ENCODE assay signal across 7 mouse cellular contexts in the genomic region with DNA sequence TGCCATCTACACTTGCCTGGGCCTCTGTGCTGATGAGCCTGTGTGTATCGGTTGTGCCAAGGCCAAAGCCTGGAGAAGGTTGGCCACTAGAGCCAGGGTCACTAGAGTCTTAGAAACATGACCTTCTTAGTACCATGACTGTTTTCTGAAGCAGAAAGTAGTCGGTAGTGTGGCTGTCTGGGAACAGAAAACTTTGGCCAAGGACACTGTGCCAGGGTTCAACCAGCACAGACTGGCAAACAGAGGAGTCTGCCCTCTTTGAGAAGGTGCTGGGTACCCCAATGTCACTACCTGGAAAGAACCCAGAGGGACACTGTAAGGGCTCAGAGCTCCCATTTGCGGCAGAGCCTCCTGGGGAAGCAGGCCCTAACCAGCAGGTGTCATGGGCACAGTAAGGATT. TPM values are rescaled to one million over a fixed set of nuclear protein-coding genes. Genes with fewer than 3 reads are reported as not detected.
DNase-seq lines count a peak whose midpoint lies in the region; ATAC-seq lines count a peak whose summit lies in the region.

No protein-coding gene starts in this region.

- peak overlapping the region; percentile 77 for H3K4me2 ChIP-seq in heart, embryonic 14.5 days (ENCODE audit: low read length)
- H3K4me2 ChIP-seq in limb, embryonic 11.5 days (ENCODE audit: low read depth, severe bottlenecking) = peak overlapping the region; percentile 74; the same call in 1 of the 2 replicates

- peak overlapping the region in 1 of 2 experiments; percentile 34; a peak in 2 of 4 replicates for H3K4me3 ChIP-seq in heart, embryonic 14.5 days (ENCODE audit: control insufficient read depth in 1 of 2, insufficient read depth in 1 of 2, low read depth in 1 of 2, low read length in 2 of 2)
- H3K4me3 ChIP-seq in limb, embryonic 11.5 days (ENCODE audit: low read depth, low read length) = no peak overlapping the region

- WGBS in heart, embryonic 14.5 days = 67% methylated on average over 3 of the region's 3 CpGs
- WGBS in limb, embryonic 11.5 days = 52% methylated on average over 3 of the region's 3 CpGs

- no peak for ATAC-seq in heart, embryonic 14.5 days (ENCODE audit: insufficient number of reproducible peaks, insufficient read depth, low FRiP score, low read depth)
- ATAC-seq in limb, embryonic 11.5 days (ENCODE audit: insufficient number of reproducible peaks, low FRiP score, low TSS enrichment, low read depth) = no peak
- no peak for ATAC-seq in inflammation-experienced regulatory T-cells, adult 6 months

- H3K27ac ChIP-seq in heart, embryonic 14.5 days (replicated peaks in 1 of 2; ENCODE audit: control insufficient read depth in 1 of 2, insufficient read depth in 1 of 2, low read depth in 2 of 2, low read length in 2 of 2) = peak overlapping the region; percentile 50 to 86
- H3K27ac ChIP-seq in limb, embryonic 11.5 days (replicated peaks; ENCODE audit: low read depth, low read length) = no peak overlapping the region; the same call in 1 of the 2 replicates

- H3K9ac ChIP-seq in heart, embryonic 14.5 days (ENCODE audit: low read length) = peak overlapping the region; percentile 74
- peak overlapping the region; percentile 73 for H3K9ac ChIP-seq in limb, embryonic 11.5 days (ENCODE audit: low read length)

- peak; percentile 39 for DNase-seq in urinary bladder, adult 2 months (ENCODE audit: low spot score)
- no peak for DNase-seq in urinary bladder, postnatal 10 days (ENCODE audit: low spot score)
- DNase-seq in limb, embryonic 11.5 days (ENCODE audit: low spot score) = no peak
- DNase-seq in retina, embryonic 14.5 days (ENCODE audit: low spot score) = no peak
- DNase-seq in frontal cortex, postnatal 25 days (ENCODE audit: low spot score in 2 of 2) = no peak

- no peaks in the 10 kb centered on the region for H3K9me3 ChIP-seq in heart, embryonic 14.5 days (ENCODE audit: control insufficient read depth, low read length)
- H3K9me3 ChIP-seq in limb, embryonic 11.5 days (ENCODE audit: control insufficient read depth, low read length) = no peaks in the 10 kb centered on the region

- H3K27me3 ChIP-seq in heart, embryonic 14.5 days (ENCODE audit: control insufficient read depth, insufficient read depth, low read length) = no peaks in the 10 kb centered on the region; the same call in 1 of the 2 replicates
- no peaks in the 10 kb centered on the region for H3K27me3 ChIP-seq in limb, embryonic 11.5 days (ENCODE audit: control insufficient read depth, insufficient read depth, low read length)

- H3K36me3 ChIP-seq in heart, embryonic 14.5 days (ENCODE audit: control insufficient read depth, insufficient read depth, low read length) = no peaks in the 10 kb centered on the region
- H3K36me3 ChIP-seq in limb, embryonic 11.5 days (ENCODE audit: control insufficient read depth, insufficient read depth, low read length) = no peaks in the 10 kb centered on the region

- H3K4me1 ChIP-seq in heart, embryonic 14.5 days (ENCODE audit: control insufficient read depth in 2 of 2, insufficient read depth in 2 of 2, low read length in 2 of 2) = peaks cover 17 to 18% of the 10 kb centered on the region in 2 experiments
- peaks cover 25% of the 10 kb centered on the region for H3K4me1 ChIP-seq in limb, embryonic 11.5 days (ENCODE audit: control insufficient read depth, insufficient read depth, low read length)

RNA-seq across cellular contexts. Expression of a gene that starts 22.6 kb away (rescaled TPM):
- 2.1 and 3.0 TPM in 2 replicates for polyA plus RNA-seq in urinary bladder, adult 2 months (2012; rRNA removed)
- not detected in 2 replicates for polyA plus RNA-seq in heart, embryonic 14.5 days (2014; fragmentation: Nextera tagmentation; extraction: Ambion mirVana)
- polyA plus RNA-seq in limb, embryonic 11.5 days (2014; fragmentation: Nextera tagmentation; extraction: Ambion mirVana) = not detected in 2 replicates
- not detected for polyA plus RNA-seq in inflammation-experienced regulatory T-cells, adult 6 months (2017; shearing (Covaris generic))

RNA-seq across cellular contexts. Expression of a gene that starts 27.6 kb away (rescaled TPM):
- 382 and 417 TPM in 2 replicates for polyA plus RNA-seq in urinary bladder, adult 2 months (2012; rRNA removed)
- 8.6 and 11.9 TPM in 2 replicates for polyA plus RNA-seq in heart, embryonic 14.5 days (2014; fragmentation: Nextera tagmentation; extraction: Ambion mirVana)
- 21.3 and 22.7 TPM in 2 replicates for polyA plus RNA-seq in limb, embryonic 11.5 days (2014; fragmentation: Nextera tagmentation; extraction: Ambion mirVana)
- polyA plus RNA-seq in inflammation-experienced regulatory T-cells, adult 6 months (2017; shearing (Covaris generic)) = under 1 TPM in 1 of 3 experiments, not detected in 2; 0.23 TPM

RNA-seq across cellular contexts. Expression of a gene that starts 36.5 kb away (rescaled TPM):
- 1.5 and 1.9 TPM in 2 replicates for polyA plus RNA-seq in urinary bladder, adult 2 months (2012; rRNA removed)
- 0.51 and 0.63 TPM in 2 replicates for polyA plus RNA-seq in heart, embryonic 14.5 days (2014; fragmentation: Nextera tagmentation; extraction: Ambion mirVana)
- not detected in 2 replicates for polyA plus RNA-seq in limb, embryonic 11.5 days (2014; fragmentation: Nextera tagmentation; extraction: Ambion mirVana)
- not detected for polyA plus RNA-seq in inflammation-experienced regulatory T-cells, adult 6 months (2017; shearing (Covaris generic))

RNA-seq across cellular contexts. Expression of a gene that starts 51.3 kb away (rescaled TPM):
- polyA plus RNA-seq in urinary bladder, adult 2 months (2012; rRNA removed) = 642 and 655 TPM in 2 replicates
- polyA plus RNA-seq in heart, embryonic 14.5 days (2014; fragmentation: Nextera tagmentation; extraction: Ambion mirVana) = 15.4 and 20.6 TPM in 2 replicates
- 26.8 and 30.1 TPM in 2 replicates for polyA plus RNA-seq in limb, embryonic 11.5 days (2014; fragmentation: Nextera tagmentation; extraction: Ambion mirVana)
- 1 to 10 TPM in 2 of 3 experiments, under 1 TPM in 1; 0.41 to 1.2 (median 1.2) TPM for polyA plus RNA-seq in inflammation-experienced regulatory T-cells, adult 6 months (2017; shearing (Covaris generic))

RNA-seq across cellular contexts. Expression of a gene that starts 52.1 kb away (rescaled TPM):
- 74.0 and 74.4 TPM in 2 replicates for polyA plus RNA-seq in urinary bladder, adult 2 months (2012; rRNA removed)
- polyA plus RNA-seq in heart, embryonic 14.5 days (2014; fragmentation: Nextera tagmentation; extraction: Ambion mirVana) = 0.42 TPM in 1 of 2 replicates, not detected in the other
- not detected in 2 replicates for polyA plus RNA-seq in limb, embryonic 11.5 days (2014; fragmentation: Nextera tagmentation; extraction: Ambion mirVana)
- polyA plus RNA-seq in inflammation-experienced regulatory T-cells, adult 6 months (2017; shearing (Covaris generic)) = not detected

Comparison
In these comparisons a context has a peak if more than half of its experiments do, and no peak if none do; other contexts are left out.
1. RNA of a gene that starts 27.6 kb away (polyA plus RNA-seq): 382 to 417 TPM in urinary bladder, adult 2 months; 21.3 to 22.7 TPM in limb, embryonic 11.5 days, 8.6 to 11.9 TPM in heart, embryonic 14.5 days and 0.23 TPM in inflammation-experienced regulatory T-cells, adult 6 months; every median in the first group is over 10 times any median in the second.